Comparison of ENCODE assay signal across 26 mouse cellular contexts in the genomic region with DNA sequence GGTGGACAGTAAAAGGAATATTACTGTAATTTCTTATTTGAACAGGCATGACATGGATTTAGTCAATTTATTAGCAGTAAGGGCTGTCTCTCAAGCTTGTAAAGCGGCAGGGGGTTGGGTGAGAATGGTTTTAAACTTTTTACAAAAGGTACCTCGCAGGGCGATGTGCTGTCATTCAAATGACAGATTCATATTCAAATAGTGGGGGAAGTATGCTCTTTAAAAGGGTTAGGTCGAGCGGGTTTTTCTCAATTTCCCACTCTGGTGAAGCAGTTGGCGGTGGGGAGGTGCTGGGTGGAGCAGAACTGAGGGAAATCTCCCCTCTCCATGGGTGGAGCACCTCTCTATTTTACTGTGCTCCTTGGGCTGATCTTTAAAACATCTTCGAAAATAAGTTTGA.
"Had no signal": no experiment of that assay in that cellular context is flagged by ENCODE, and none has a peak within 500 bp of the region (broad histone marks: within the 10 kb centered on the region; RNA-seq: fewer than 3 reads in every experiment).

No protein-coding gene starts in this region.

- H3K4me2 ChIP-seq: heart, embryonic 12.5 days; hindbrain, embryonic 13.5 days; hindbrain, embryonic 15.5 days; kidney, embryonic 15.5 days; limb, embryonic 12.5 days; liver, embryonic 11.5 days; liver, embryonic 13.5 days; liver, embryonic 15.5 days had no signal

- ATAC-seq: hindbrain, postnatal 0 days; intestine, embryonic 16.5 days had no signal

- H3K9me3 ChIP-seq: hindbrain, embryonic 13.5 days; hindbrain, embryonic 15.5 days; liver, embryonic 15.5 days had no signal

- H3K4me1 ChIP-seq: heart, embryonic 10.5 days; heart, embryonic 12.5 days; hindbrain, embryonic 13.5 days; kidney, embryonic 15.5 days; limb, embryonic 10.5 days; limb, embryonic 12.5 days; liver, embryonic 13.5 days; liver, embryonic 15.5 days had no signal

- H3K27ac ChIP-seq: gastrocnemius, adult 2 months; heart, embryonic 10.5 days; hindbrain, embryonic 13.5 days; hindbrain, embryonic 15.5 days; hindbrain, postnatal 0 days; kidney, embryonic 15.5 days; kidney, postnatal 0 days; left cerebral cortex, adult 2 months; limb, embryonic 10.5 days; limb, embryonic 12.5 days; liver, embryonic 13.5 days; liver, embryonic 15.5 days had no signal

- H3K4me3 ChIP-seq: gastrocnemius, adult 2 months; heart, embryonic 10.5 days; heart, embryonic 12.5 days; hindbrain, embryonic 13.5 days; hindbrain, embryonic 15.5 days; kidney, embryonic 15.5 days; left cerebral cortex, adult 2 months; limb, embryonic 10.5 days; limb, embryonic 12.5 days; liver, embryonic 13.5 days; liver, embryonic 15.5 days had no signal

- H3K27me3 ChIP-seq: heart, embryonic 12.5 days; hindbrain, embryonic 13.5 days; hindbrain, embryonic 15.5 days; kidney, embryonic 15.5 days; limb, embryonic 12.5 days; liver, embryonic 13.5 days; liver, embryonic 15.5 days had no signal

- H3K36me3 ChIP-seq: heart, embryonic 10.5 days; heart, embryonic 12.5 days; hindbrain, embryonic 13.5 days; hindbrain, embryonic 15.5 days; kidney, embryonic 15.5 days; limb, embryonic 10.5 days; limb, embryonic 12.5 days; liver, embryonic 13.5 days; liver, embryonic 15.5 days had no signal

- DNase-seq: gastrocnemius, adult 2 months; gastrocnemius, postnatal 10 days; gastrocnemius, postnatal 25 days; heart, adult 18-20 months; heart, postnatal 10 days; kidney, adult 11 months; kidney, adult 2 months; kidney, adult 9 months; kidney, postnatal 14 days; kidney, postnatal 4 days; layer of hippocampus, adult 9-11 months; liver; liver, embryonic 13.5 days had no signal

- H3K9ac ChIP-seq: heart, embryonic 12.5 days; hindbrain, embryonic 13.5 days; hindbrain, embryonic 15.5 days; kidney, embryonic 15.5 days; limb, embryonic 12.5 days; liver, embryonic 13.5 days; liver, embryonic 15.5 days had no signal
